Mouse (Mus musculus) layer of hippocampus, postnatal 25 days (tissue): ENCODE results near the gene Coq5. TPM values are rescaled to one million over a fixed set of nuclear protein-coding genes. Genes with fewer than 3 reads are reported as not detected.

ENCODE experiments used
- total RNA-seq, 2 experiments: library from RNA; stranded (reverse); gene quantifications; 2 replicates each; pipeline ENCODE4 v1.2.3; 2021

Coq5 gene
- total RNA-seq, 2 experiments from 2014 or later = 38.5 to 42.8 TPM

Other genes starting within 250 kb of the Coq5 start
- not detected for gene Gm10401, start 181.4 kb upstream of the Coq5 start, total RNA-seq
- gene Acads, start 160.3 kb upstream of the Coq5 start, total RNA-seq = 1 to 10 TPM; 8.0 to 8.1 TPM
- gene Unc119b, start 144.7 kb upstream of the Coq5 start, total RNA-seq = 10 to 100 TPM; 26.8 to 30.9 TPM
- gene Mlec, start 121.5 kb upstream of the Coq5 start, total RNA-seq = 10 to 100 TPM; 75.6 to 86.5 TPM
- 100 to 1,000 TPM; 118 to 121 TPM for gene Cabp1, start 85.3 kb upstream of the Coq5 start, total RNA-seq
- gene Pop5, start 43.8 kb upstream of the Coq5 start, total RNA-seq = 100 to 1,000 TPM in 1 of 2 experiments, 10 to 100 TPM in 1; 83.7 to 108 TPM
- 100 to 1,000 TPM; 252 to 257 TPM for gene Rnf10, start 6.8 kb upstream of the Coq5 start, total RNA-seq
- gene Dynll1, start 21.3 kb downstream of the Coq5 start, total RNA-seq = 100 to 1,000 TPM; 799 to 873 TPM
- gene Srsf9, start 47.5 kb downstream of the Coq5 start, total RNA-seq = 10 to 100 TPM; 79.8 to 90.6 TPM
- 10 to 100 TPM; 21.5 to 24.4 TPM for gene Gatc, start 61.5 kb downstream of the Coq5 start, total RNA-seq
- 10 to 100 TPM; 22.9 to 28.6 TPM for gene Triap1, start 61.6 kb downstream of the Coq5 start, total RNA-seq
- gene Cox6a1, start 69.3 kb downstream of the Coq5 start, total RNA-seq = 100 to 1,000 TPM; 814 to 862 TPM
- 10 to 100 TPM; 52.5 to 57.1 TPM for gene Msi1, start 149.9 kb downstream of the Coq5 start, total RNA-seq
- not detected for gene Pla2g1b, start 186.6 kb downstream of the Coq5 start, total RNA-seq
- 10 to 100 TPM; 27.6 to 39.7 TPM for gene Sirt4, start 205.1 kb downstream of the Coq5 start, total RNA-seq
- 10 to 100 TPM; 30.9 to 41.9 TPM for gene Pxn, start 227.0 kb downstream of the Coq5 start, total RNA-seq